ENCODE assay signal across 8 mouse cellular contexts in the genomic region with DNA sequence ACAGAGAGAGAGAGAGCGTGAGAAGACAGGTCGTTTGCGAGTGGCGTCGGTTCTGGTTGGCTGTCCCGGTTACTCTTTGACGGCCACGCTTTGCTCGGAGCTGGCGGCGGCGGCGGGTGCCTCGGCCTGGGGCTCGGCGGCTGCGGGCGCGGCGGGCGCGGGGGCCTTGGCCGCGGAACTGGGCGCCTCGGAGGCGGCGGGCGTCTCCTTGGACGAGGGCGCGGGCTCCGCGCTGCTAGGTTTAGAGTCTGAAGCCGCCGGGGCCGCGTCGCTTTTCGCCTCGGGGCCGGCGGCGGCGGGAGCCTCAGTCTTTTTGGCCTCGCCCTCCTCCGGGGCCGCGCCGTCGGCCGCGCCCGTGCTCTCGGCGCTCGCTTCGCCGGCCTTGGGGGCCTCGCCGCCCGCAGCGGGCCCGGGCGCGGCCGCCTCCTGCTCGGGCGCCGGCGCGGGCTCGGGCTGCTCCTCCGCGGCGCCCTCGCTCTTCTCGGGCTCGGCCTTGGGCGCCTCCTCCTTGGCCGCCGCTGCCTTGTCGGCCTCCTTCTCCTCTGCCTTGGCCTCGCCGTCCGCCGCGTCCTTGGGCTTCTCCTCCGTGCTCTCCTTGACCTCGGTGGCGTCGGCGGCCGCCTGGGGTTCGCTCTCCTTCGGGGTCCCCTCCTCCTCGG. TPM values are rescaled to one million over a fixed set of nuclear protein-coding genes. Genes with fewer than 3 reads are reported as not detected.
DNase-seq lines count a peak whose midpoint lies in the region; ATAC-seq lines count a peak whose summit lies in the region.

No protein-coding gene starts in this region.

- peaks cover 11% of the 10 kb centered on the region for H3K4me1 ChIP-seq in limb, embryonic 12.5 days (replicated peaks)
- peaks cover 25% of the 10 kb centered on the region for H3K4me1 ChIP-seq in neural tube, embryonic 11.5 days (ENCODE audit: control insufficient read depth, insufficient read depth, low read length)

- peak overlapping the region; percentile 35 for H3K4me3 ChIP-seq in limb, embryonic 12.5 days (replicated peaks)
- peak overlapping the region; percentile 23 for H3K4me3 ChIP-seq in neural tube, embryonic 11.5 days (ENCODE audit: low read depth, low read length)

- H3K36me3 ChIP-seq in limb, embryonic 12.5 days: peaks cover 14% of the 10 kb centered on the region; the same call in 1 of the 2 replicates
- peaks cover 2% of the 10 kb centered on the region; the same call in 1 of the 2 replicates for H3K36me3 ChIP-seq in neural tube, embryonic 11.5 days (ENCODE audit: control insufficient read depth, insufficient read depth, low read length)

- no peaks in the 10 kb centered on the region for H3K27me3 ChIP-seq in limb, embryonic 12.5 days
- no peaks in the 10 kb centered on the region for H3K27me3 ChIP-seq in neural tube, embryonic 11.5 days (ENCODE audit: control insufficient read depth, insufficient read depth, low read length)

- H3K4me2 ChIP-seq in limb, embryonic 12.5 days: peak overlapping the region; percentile 58
- H3K4me2 ChIP-seq in neural tube, embryonic 11.5 days (ENCODE audit: low read depth): peak overlapping the region; percentile 42

- no peaks in the 10 kb centered on the region for H3K9me3 ChIP-seq in limb, embryonic 12.5 days
- no peaks in the 10 kb centered on the region for H3K9me3 ChIP-seq in neural tube, embryonic 11.5 days (ENCODE audit: control insufficient read depth, low read length)

- intact Hi-C loops in left cerebral cortex, postnatal 4 days (cut with DNase I): loop anchor here (5.0 to 10.0 kb wide), 2 partner anchors 48 to 339 kb away; a partner anchor contains a TSS
- intact Hi-C loops in left cerebral cortex, postnatal 25 days (cut with DNase I): loop anchor here (2.0 kb wide), 1 partner anchor 49 kb away; a partner anchor contains a TSS
- intact Hi-C loops in heart, postnatal 14 days (cut with DNase I): no loop called here

- WGBS in limb, embryonic 12.5 days: 19% methylated on average over 97 of the region's 97 CpGs
- 13% methylated on average over 51 of the region's 97 CpGs for WGBS in neural tube, embryonic 11.5 days

- H3K9ac ChIP-seq in limb, embryonic 12.5 days (replicated peaks): peak overlapping the region; percentile 65
- H3K9ac ChIP-seq in neural tube, embryonic 11.5 days (ENCODE audit: low read length): peak overlapping the region; percentile 56

- DNase-seq in left cerebral cortex, postnatal 4 days: peak; percentile 24
- DNase-seq in left cerebral cortex, postnatal 25 days (ENCODE audit: low spot score in 2 of 2): no peak
- peak; percentile 50 for DNase-seq in embryo, embryonic 10 days (ENCODE audit: low spot score)
- peak; percentile 32 to 45 for DNase-seq in heart, postnatal 14 days
- peak; percentile 43 for DNase-seq in neural tube, embryonic 11.5 days (ENCODE audit: low spot score)
- DNase-seq in spleen, postnatal 36 days (ENCODE audit: low spot score in 2 of 2): no peak
- DNase-seq in left cerebral cortex, adult 8-10 months (ENCODE audit: low spot score in 2 of 2): no peak

- peak; percentile 7; the same call in 1 of the 2 replicates for ATAC-seq in limb, embryonic 12.5 days (ENCODE audit: insufficient number of reproducible peaks, insufficient read depth, low FRiP score, low TSS enrichment, low read depth)
- ATAC-seq in neural tube, embryonic 11.5 days (ENCODE audit: insufficient read depth, low FRiP score, low TSS enrichment): peak; percentile 27; the same call in 1 of the 2 replicates

- no peak overlapping the region for H3K27ac ChIP-seq in limb, embryonic 12.5 days
- peak overlapping the region; percentile 76 for H3K27ac ChIP-seq in neural tube, embryonic 11.5 days (ENCODE audit: low read depth, low read length)

RNA-seq across cellular contexts. Expression of a gene that starts 49.3 kb away (rescaled TPM):
- 1,000 to 10,000 TPM; 1,424 to 1,444 TPM for total RNA-seq in left cerebral cortex, postnatal 4 days (2021)
- 100 to 1,000 TPM; 665 to 747 TPM for total RNA-seq in left cerebral cortex, postnatal 25 days (2021)
- total RNA-seq in heart, postnatal 14 days (2021): 1 to 10 TPM; 3.0 to 4.2 TPM
- 71.4 and 113 TPM in 2 replicates for polyA plus RNA-seq in limb, embryonic 12.5 days (2016; fragmentation: Nextera tagmentation; extraction: Ambion mirVana)
- 201 and 207 TPM in 2 replicates for polyA plus RNA-seq in neural tube, embryonic 11.5 days (2014; fragmentation: Nextera tagmentation; extraction: Ambion mirVana)
- total RNA-seq in left cerebral cortex, adult 8-10 months (2022): 100 to 1,000 TPM; 508 to 561 (median 536) TPM

Comparison
In these comparisons a context has a peak if more than half of its experiments do, and no peak if none do; other contexts are left out.
1. DNase-seq: peak in left cerebral cortex, postnatal 4 days (single experiment), embryo, embryonic 10 days (single experiment), heart, postnatal 14 days (2 of 2) and neural tube, embryonic 11.5 days (single experiment); none in left cerebral cortex, postnatal 25 days (0 of 2), spleen, postnatal 36 days (0 of 2) and left cerebral cortex, adult 8-10 months (0 of 2).
2. RNA of a gene that starts 49.3 kb away (total RNA-seq): 1,424 to 1,444 TPM in left cerebral cortex, postnatal 4 days, 665 to 747 TPM in left cerebral cortex, postnatal 25 days and 508 to 561 TPM in left cerebral cortex, adult 8-10 months; 3.0 to 4.2 TPM in heart, postnatal 14 days; every median in the first group is over 10 times any median in the second.